Mouse (Mus musculus) E14TG2a.4 (cell line): ENCODE measurements at regions not wholly inside any gene's neighbourhood (a gene's known extent, or its start where the extent isn't known, plus 50 kb on each side); places are given as distances from the start of the nearest gene placed in this dataset.

Experiments
- CTCF ChIP-seq: conservative IDR thresholded peaks from 2 replicates; pipeline ENCODE4 v1.5.1; 2014; ENCODE audit warnings: low read length
- POU5F1 ChIP-seq: IDR thresholded peaks from 2 replicates; pipeline ENCODE4 v1.6.1; 2014; ENCODE audit warnings: low read length, borderline replicate concordance

DNA sequence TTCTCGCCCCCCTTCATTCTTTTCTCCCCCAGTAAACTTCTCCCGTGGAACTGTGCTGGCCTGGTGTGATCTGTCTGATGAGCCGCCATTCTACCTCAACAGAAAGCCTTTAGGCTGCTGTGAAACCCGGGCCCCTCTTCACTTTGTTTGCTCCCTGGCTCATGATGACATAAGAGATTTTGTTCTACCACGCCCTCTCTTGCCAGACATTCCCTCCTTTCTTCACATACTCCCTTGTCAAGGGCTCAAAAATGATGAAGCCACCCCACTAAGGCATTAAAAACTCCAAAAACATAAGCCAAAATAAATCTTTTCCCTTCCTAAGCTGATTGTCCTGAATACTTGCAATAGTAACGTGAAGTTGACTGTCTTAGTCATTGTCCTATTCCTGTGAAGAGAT is 69.1 kb downstream of the Sc5d start:
- no peak for TF ChIP-seq CTCF
- no peak for TF ChIP-seq POU5F1
